12 mouse cellular contexts compared by ENCODE assay signal in the genomic region with DNA sequence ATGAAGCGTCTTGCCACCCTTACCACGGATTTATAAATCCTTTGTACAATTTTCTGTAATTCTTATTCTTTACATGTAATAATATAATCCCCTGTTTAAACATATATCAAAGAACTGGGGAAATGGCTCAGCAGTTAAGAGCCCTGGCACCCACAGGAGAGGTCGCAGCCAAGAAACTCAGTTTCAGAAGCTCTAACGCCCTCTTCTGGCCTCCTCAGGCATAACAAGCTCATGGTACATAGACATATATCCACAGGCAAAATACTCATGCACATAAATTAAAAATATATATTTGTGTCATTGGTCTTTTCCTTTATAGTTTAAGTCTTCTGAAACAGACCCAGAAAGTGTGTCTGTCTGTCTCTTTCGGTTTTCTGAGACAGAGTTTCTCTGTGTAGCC. TPM values are rescaled to one million over a fixed set of nuclear protein-coding genes. Genes with fewer than 3 reads are reported as not detected.
DNase-seq lines count a peak whose midpoint lies in the region; ATAC-seq and TF ChIP-seq lines count a peak whose summit lies in the region.
"Had no signal": no experiment of that assay in that cellular context is flagged by ENCODE, and none has a peak within 500 bp of the region (broad histone marks: within the 10 kb centered on the region; RNA-seq: fewer than 3 reads in every experiment).

No protein-coding gene starts in this region.

- no peak overlapping the region for H3K27ac ChIP-seq in liver, adult 2 months (replicated peaks; ENCODE audit: insufficient read depth, low read depth, low read length)
- H3K27ac ChIP-seq: lung, embryonic 15.5 days; midbrain, embryonic 10.5 days had no signal

- DNase-seq in cerebellum, postnatal 10 days, result peak; percentile 40 to 53
- DNase-seq in cerebellum, adult 11-12 months, result no peak
- DNase-seq in liver, adult 2 months (ENCODE audit: extremely low read depth, low read depth, low spot score), result no peak
- no peak for DNase-seq in liver
- peak; percentile 64 to 66 for DNase-seq in B cell, adult 2 months
- no peak for DNase-seq in brain, embryonic 14.5 days (ENCODE audit: low read depth)
- DNase-seq in right cerebral cortex, postnatal 10 days (ENCODE audit: low spot score in 2 of 2), result no peak
- DNase-seq: heart, postnatal 14 days had no signal

- no peak overlapping the region for H3K9ac ChIP-seq in liver, adult 2 months (ENCODE audit: low read depth, low read length)
- H3K9ac ChIP-seq: lung, embryonic 15.5 days had no signal

- ATAC-seq in frontal cortex, adult (ENCODE audit: low TSS enrichment), result no peak

- WGBS in liver, adult 2 months, result 79% methylated on average over 5 of the region's 5 CpGs

- no peak for TF ChIP-seq POLR2A in liver, adult 2 months (IDR thresholded peaks at IDR 0.05; ENCODE audit: extremely low read depth, insufficient read depth, low read length)
- TF ChIP-seq POLR2A in brain, embryonic 14.5 days (IDR thresholded peaks at IDR 0.05; ENCODE audit: borderline replicate concordance, extremely low read depth, insufficient read depth, insufficient read length, poor library complexity, severe bottlenecking), result no peak

- peaks cover 26% of the 10 kb centered on the region for H3K79me2 ChIP-seq in liver, adult 2 months (ENCODE audit: control insufficient read depth, insufficient read depth, low read length)

- H3K36me3 ChIP-seq in liver, adult 2 months (ENCODE audit: control insufficient read depth, insufficient read depth, low read length), result peaks cover 25% of the 10 kb centered on the region

- peaks cover 29% of the 10 kb centered on the region for H3K4me1 ChIP-seq in liver, adult 2 months (ENCODE audit: control insufficient read depth, insufficient read depth, low read length)

- peak; percentile 44 for TF ChIP-seq CTCF in liver, adult 2 months (IDR thresholded peaks at IDR 0.05; ENCODE audit: low read depth, low read length)
- TF ChIP-seq CTCF in brain, embryonic 14.5 days (IDR thresholded peaks at IDR 0.05; ENCODE audit: borderline replicate concordance, extremely low read depth, insufficient read depth, insufficient read length), result peak; percentile 3; the same call in 1 of the 2 replicates

- no peak overlapping the region for H3K4me3 ChIP-seq in liver, adult 2 months (ENCODE audit: insufficient read depth, low read depth, low read length)
- H3K4me3 ChIP-seq: lung, embryonic 15.5 days; midbrain, embryonic 10.5 days had no signal

- H3K27me3 ChIP-seq in liver, adult 2 months (ENCODE audit: control insufficient read depth, insufficient read depth, low read length), result no peaks in the 10 kb centered on the region
- H3K27me3 ChIP-seq: lung, embryonic 15.5 days had no signal

RNA-seq across cellular contexts. Expression of a gene that starts 9.8 kb away (rescaled TPM):
- total RNA-seq in liver, adult 2 months (2014; rRNA removed), result 5.8 and 9.2 TPM in 2 replicates
- 9.7 and 10.4 TPM in 2 replicates for polyA plus RNA-seq in liver, adult 2 months (2012; rRNA removed)
- 3.4 and 4.9 TPM in 2 replicates for polyA plus RNA-seq in brain, embryonic 14.5 days (2012; rRNA removed)

RNA-seq across cellular contexts. Expression of a gene that starts 37.2 kb away (rescaled TPM):
- total RNA-seq in liver, adult 2 months (2014; rRNA removed), result 0.07 TPM in 1 of 2 replicates, not detected in the other
- not detected in 2 replicates for polyA plus RNA-seq in liver, adult 2 months (2012; rRNA removed)
- 1.1 and 2.1 TPM in 2 replicates for polyA plus RNA-seq in brain, embryonic 14.5 days (2012; rRNA removed)

RNA-seq across cellular contexts. Expression of a gene that starts 37.2 kb away (rescaled TPM):
- 10.9 and 11.5 TPM in 2 replicates for total RNA-seq in liver, adult 2 months (2014; rRNA removed)
- polyA plus RNA-seq in liver, adult 2 months (2012; rRNA removed), result 18.1 and 20.7 TPM in 2 replicates
- 22.5 and 23.2 TPM in 2 replicates for polyA plus RNA-seq in brain, embryonic 14.5 days (2012; rRNA removed)

RNA-seq across cellular contexts. Expression of a gene that starts 48.8 kb away (rescaled TPM):
- under 0.01 and 0.09 TPM in 2 replicates for total RNA-seq in liver, adult 2 months (2014; rRNA removed)
- polyA plus RNA-seq in liver, adult 2 months (2012; rRNA removed), result 0.11 TPM in 2 replicates
- polyA plus RNA-seq in brain, embryonic 14.5 days (2012; rRNA removed), result 0.01 TPM in 1 of 2 replicates, not detected in the other
- polyA plus RNA-seq: intestine, embryonic 14.5 days; midbrain, embryonic 10.5 days had no signal

Comparison
In these comparisons a context has a peak if more than half of its experiments do, and no peak if none do; other contexts are left out.
1. DNase-seq: peak in cerebellum, postnatal 10 days (2 of 2) and B cell, adult 2 months (2 of 2); none in cerebellum, adult 11-12 months (single experiment), liver, adult 2 months (single experiment), liver (single experiment), brain, embryonic 14.5 days (single experiment) and right cerebral cortex, postnatal 10 days (0 of 2).